Mouse (Mus musculus): ENCODE measurements at regions not wholly inside any gene's neighbourhood (a gene's known extent, or its start where the extent isn't known, plus 50 kb on each side); places are given as distances from the start of the nearest gene placed in this dataset.
A peak's percentile ranks its signal among the peaks of the same experiment; 100 is the strongest.

- ATAC-seq (replicated peaks; ENCODE audit: insufficient number of reproducible peaks, low FRiP score, low TSS enrichment, poor library complexity, severe bottlenecking) = no peak
Measured at GRCm38 (mm10) chr10:66770161-66771030, 325.5 kb upstream of the Jmjd1c start.

- no peak for ATAC-seq (replicated peaks; ENCODE audit: insufficient number of reproducible peaks, low FRiP score, low TSS enrichment, poor library complexity, severe bottlenecking)
Measured at GRCm38 (mm10) chr10:66780335-66781170, 315.4 kb upstream of the Jmjd1c start.

DNA sequence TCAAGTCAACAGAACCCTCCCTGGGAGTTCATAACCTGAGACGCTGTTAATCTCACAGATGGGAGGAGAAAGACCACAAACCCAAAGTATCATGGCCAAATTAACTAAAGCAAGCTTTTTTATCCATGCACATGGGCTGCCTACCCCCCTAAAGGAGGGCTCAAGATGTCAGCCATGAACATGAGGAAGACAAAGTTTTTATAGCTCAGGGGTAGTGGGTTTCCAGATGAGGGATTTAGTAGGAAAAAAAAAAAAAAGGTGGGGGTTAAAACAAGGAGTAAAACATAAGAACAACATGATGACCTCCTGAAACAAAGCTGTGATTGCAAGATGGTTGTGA lies 314.8 kb upstream of the Jmjd1c start:
- ATAC-seq (replicated peaks; ENCODE audit: insufficient number of reproducible peaks, low FRiP score, low TSS enrichment, poor library complexity, severe bottlenecking) = no peak

DNA sequence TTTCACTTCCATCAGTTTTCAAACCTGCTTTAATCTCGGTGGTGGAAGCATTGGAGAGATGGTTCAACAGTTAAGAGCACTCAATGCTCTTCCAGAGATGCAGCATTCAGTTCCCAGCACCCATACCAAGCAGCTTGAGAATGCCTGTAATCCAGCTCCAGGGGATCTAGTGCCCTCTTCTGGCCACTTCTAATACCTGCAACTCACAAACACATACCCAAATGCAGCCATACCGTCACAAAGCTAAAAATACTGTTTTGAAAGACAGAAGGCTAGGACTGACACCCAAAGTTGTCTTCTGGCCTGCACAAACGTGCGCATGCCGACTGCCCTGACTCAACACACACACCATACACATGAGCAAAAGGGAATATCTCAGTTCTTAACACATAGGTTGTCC lies 313.9 kb upstream of the Jmjd1c start:
- no peak for ATAC-seq (replicated peaks; ENCODE audit: insufficient number of reproducible peaks, low FRiP score, low TSS enrichment, poor library complexity, severe bottlenecking)

- ATAC-seq (replicated peaks; ENCODE audit: insufficient number of reproducible peaks, low FRiP score, low TSS enrichment, poor library complexity, severe bottlenecking) = no peak
Measured at GRCm38 (mm10) chr10:66787812-66788211, 308.1 kb upstream of the Jmjd1c start.

GRCm38 (mm10) chr10:66796296-66796695 lies 299.6 kb upstream of the Jmjd1c start:
- ATAC-seq (replicated peaks; ENCODE audit: insufficient number of reproducible peaks, low FRiP score, low TSS enrichment, poor library complexity, severe bottlenecking) = no peak

- no peak for ATAC-seq (replicated peaks; ENCODE audit: insufficient number of reproducible peaks, low FRiP score, low TSS enrichment, poor library complexity, severe bottlenecking)
Measured at GRCm38 (mm10) chr10:66802691-66803090, 293.2 kb upstream of the Jmjd1c start.

DNA sequence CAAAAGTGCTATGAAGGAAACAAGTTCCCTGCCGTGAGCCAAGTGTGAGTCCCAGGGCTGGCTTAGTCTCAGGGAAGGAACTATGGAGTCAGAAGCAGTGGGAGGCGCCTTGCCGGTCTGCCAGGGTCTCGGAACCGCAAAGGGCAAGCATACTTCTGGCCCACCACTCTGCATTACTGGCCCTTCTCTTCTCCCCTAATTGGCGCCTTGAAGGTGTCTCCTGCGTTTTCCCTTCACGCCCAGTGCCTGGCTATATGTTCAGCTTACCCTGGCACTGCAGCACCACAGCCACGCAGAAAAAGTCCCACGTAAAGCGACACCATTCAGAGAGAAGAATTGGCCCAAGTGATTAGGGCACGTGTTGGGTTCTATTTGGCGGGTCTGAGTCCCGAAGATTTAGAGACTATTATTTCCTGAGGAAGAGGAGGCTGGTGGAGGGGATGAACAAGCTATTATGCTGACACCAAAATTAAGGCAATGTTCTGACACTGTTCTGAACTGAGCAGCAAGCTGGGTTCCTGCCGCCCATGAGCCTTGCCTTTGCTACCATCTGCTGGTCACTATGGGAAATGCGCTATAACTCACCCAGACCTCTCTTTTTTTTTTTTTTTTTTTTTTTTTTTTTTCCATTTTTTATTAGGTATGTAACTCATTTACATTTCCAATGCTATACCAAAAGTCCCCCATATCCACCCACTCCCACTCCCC lies 288.5 kb upstream of the Jmjd1c start:
- ATAC-seq (replicated peaks; ENCODE audit: insufficient number of reproducible peaks, low FRiP score, low TSS enrichment, poor library complexity, severe bottlenecking) = peak; percentile 70; the same call in 1 of the 2 replicates

DNA sequence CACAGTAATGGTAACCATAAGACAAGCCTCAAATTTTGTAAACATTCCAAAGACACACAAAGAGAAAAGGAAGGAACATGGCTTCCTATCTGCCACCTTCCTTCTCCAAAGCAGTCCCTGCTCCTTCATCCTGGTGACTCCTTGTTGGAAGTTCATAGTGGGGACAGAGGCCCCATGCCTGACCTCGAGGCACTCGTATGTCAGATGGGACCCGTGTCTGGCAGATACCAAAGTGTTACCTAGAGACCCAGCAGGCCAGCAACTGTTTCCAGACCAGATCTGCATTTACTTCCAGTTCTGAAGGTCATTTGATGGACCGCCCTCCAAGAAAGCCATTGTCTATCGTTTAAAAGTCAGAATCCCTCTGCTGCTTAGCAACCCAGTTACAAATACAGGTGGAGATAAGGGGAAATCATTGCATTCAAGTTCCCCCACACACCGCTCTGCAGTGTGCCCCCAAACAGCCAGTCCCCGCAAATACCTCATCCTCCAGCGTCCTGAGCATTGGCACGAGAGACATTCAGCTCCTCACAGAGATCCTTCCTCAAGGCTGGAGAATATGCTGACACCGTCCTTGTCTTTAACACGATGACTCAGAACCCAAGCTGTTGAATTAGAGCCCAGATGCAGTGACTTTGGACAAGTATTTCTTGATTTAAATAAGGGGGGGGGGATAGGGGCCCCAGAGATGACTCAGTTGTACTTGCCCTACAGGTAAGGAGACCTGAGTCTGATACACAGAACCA lies 283.2 kb upstream of the Jmjd1c start:
- 0 out of 2 replicates have a peak, but pooled peaks have one; percentile 24 for ATAC-seq (replicated peaks; ENCODE audit: insufficient number of reproducible peaks, low FRiP score, low TSS enrichment, poor library complexity, severe bottlenecking)

DNA sequence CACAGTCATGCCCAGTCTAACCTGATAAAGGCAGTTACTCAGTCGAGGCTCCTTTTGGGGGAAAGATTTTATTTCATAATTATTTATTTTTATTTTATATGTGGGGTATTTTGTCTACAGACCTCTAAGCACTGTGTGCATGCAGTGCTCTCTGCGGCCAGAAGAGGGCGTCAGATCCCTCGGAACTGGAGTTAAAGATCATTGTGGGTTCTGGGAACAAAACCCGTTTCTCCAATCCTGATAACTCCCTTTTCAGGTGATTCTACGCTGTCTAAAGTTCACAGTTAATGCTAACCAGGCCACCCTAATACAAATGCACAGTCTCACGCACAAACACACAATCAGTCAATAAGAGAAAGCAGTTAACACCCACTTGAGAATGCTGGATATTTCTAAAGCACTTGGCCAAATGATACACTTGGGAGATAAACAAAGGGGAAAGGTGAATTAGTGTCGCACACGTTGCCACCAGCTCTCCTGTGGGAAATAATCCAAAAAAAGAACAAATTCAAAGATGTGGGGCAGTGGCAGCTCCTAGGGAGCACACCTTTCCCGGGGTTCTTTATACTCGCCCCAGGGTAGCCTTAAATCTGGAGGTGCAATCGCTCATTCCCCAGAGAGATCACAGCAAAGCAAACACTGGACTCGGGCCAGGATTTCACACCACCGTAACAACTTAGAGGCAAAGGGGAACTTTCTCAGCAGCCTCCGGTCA lies 281.9 kb upstream of the Jmjd1c start:
- no peak for ATAC-seq (replicated peaks; ENCODE audit: insufficient number of reproducible peaks, low FRiP score, low TSS enrichment, poor library complexity, severe bottlenecking)

DNA sequence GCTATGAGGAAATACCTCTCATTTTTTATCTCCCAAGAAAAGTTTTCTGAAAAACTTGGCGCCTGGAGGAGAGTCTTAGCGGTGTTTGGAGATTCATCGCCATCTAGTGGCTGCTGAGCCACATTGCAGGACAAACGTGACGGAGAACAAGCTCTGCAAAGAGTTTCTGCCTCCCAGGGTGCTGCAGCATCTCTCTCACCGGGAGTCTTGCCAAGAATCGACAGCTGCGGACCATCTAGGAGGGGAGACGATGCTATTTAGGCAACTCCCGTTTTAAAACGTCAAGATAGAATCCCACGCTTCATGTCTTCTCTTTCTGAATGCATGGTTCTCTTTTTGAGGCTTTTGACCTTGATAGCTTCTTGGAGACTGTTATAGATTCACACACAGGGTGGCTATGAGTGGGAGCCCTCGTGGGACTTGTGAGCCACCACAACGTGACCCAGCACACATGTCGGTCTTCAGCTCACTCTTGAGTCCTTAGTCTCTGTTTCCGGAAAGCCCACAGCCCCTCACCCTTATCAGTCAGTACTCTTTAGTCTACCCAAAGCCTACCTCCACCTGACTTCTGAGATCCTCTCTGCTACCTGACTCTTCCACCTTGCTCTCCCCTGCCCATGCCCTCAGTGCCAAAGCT lies 281.2 kb upstream of the Jmjd1c start:
- peak; percentile 71; the same call in 1 of the 2 replicates for ATAC-seq (replicated peaks; ENCODE audit: insufficient number of reproducible peaks, low FRiP score, low TSS enrichment, poor library complexity, severe bottlenecking)

DNA sequence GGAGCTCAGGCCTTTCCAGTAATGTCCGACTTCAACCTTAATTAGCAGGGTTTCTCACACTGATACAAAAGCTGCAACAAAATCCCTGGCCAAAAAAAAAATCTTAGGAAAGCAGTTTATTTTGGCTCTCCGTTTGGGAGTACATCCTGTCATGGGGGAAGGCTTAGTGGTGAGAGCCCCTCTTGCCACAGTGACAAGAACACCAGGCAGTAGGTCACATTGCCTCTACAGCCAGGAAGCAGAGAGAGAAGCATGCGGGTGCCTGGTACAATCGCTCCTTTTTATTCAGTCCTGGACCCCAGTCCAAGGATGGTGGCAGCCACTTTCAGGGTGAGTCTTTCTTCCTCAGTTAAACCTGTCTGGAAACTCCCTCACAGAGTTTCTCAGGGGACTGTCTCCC lies 280.0 kb upstream of the Jmjd1c start:
- ATAC-seq (replicated peaks; ENCODE audit: insufficient number of reproducible peaks, low FRiP score, low TSS enrichment, poor library complexity, severe bottlenecking) = no peak

DNA sequence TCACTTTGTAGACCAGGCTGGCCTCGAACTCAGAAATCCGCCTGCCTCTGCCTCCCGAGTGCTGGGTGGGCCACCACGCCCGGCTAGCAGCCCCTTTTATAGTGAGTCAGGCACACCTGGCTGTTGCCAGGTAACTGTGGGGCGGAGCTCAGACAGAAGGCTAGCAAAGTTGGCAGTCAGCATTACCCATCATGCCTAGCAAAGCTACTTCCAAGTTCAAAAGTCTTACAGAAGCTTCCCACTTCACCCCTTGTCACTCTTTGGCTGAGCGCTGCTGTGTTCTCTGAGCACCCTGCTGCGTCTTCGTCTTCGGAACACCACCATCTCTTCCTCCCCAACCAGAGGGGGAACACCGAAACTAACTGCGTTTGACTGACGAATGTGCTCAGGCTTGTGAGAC lies 279.1 kb upstream of the Jmjd1c start:
- ATAC-seq (replicated peaks; ENCODE audit: insufficient number of reproducible peaks, low FRiP score, low TSS enrichment, poor library complexity, severe bottlenecking) = no peak

- no peak for ATAC-seq (replicated peaks; ENCODE audit: insufficient number of reproducible peaks, low FRiP score, low TSS enrichment, poor library complexity, severe bottlenecking)
Measured at GRCm38 (mm10) chr10:66817876-66818275, 278.0 kb upstream of the Jmjd1c start.

GRCm38 (mm10) chr10:66819517-66819916 lies 276.4 kb upstream of the Jmjd1c start:
- ATAC-seq (replicated peaks; ENCODE audit: insufficient number of reproducible peaks, low FRiP score, low TSS enrichment, poor library complexity, severe bottlenecking) = no peak

- ATAC-seq (replicated peaks; ENCODE audit: insufficient number of reproducible peaks, low FRiP score, low TSS enrichment, poor library complexity, severe bottlenecking) = no peak
Measured at GRCm38 (mm10) chr10:66825737-66826136, 270.2 kb upstream of the Jmjd1c start.

GRCm38 (mm10) chr10:66826327-66826726 lies 269.6 kb upstream of the Jmjd1c start:
- no peak for ATAC-seq (replicated peaks; ENCODE audit: insufficient number of reproducible peaks, low FRiP score, low TSS enrichment, poor library complexity, severe bottlenecking)

- no peak for ATAC-seq (replicated peaks; ENCODE audit: insufficient number of reproducible peaks, low FRiP score, low TSS enrichment, poor library complexity, severe bottlenecking)
Measured at GRCm38 (mm10) chr10:66834974-66835373, 261.0 kb upstream of the Jmjd1c start.

All from monocyte, adult 5-6 weeks (primary cell).